Mouse (Mus musculus) liver, embryonic 13.5 days (tissue): Measurements from ENCODE around the gene Atp1a3. TPM values are rescaled to one million over a fixed set of nuclear protein-coding genes. Genes with fewer than 3 reads are reported as not detected.
A peak's percentile ranks its signal among the peaks of the same experiment; 100 is the strongest.

ENCODE experiments used
- ATAC-seq: fragments of 200-750 bp; cut with Nextera tagmentation; 2 replicates; pipeline ENCODE4 v1.8.0; 2017; ENCODE audit warnings: low read depth, mild to moderate bottlenecking, moderate number of reproducible peaks, moderate library complexity
- DNase-seq: peaks from one replicate; pipeline ENCODE4 v3.0.0; 2022
- H3K27ac ChIP-seq: fragments of 300-500 bp; sonication (generic); 2 replicates; pipeline ENCODE4 v1.5.1; 2015; ENCODE audit warnings: moderate library complexity, mild to moderate bottlenecking, inconsistent platforms
- H3K27me3 ChIP-seq: fragments of 300-500 bp; sonication (generic); 2 replicates; pipeline ENCODE4 v1.6.1; 2015; ENCODE audit warnings: mild to moderate bottlenecking, inconsistent platforms
- H3K36me3 ChIP-seq: fragments of 300-500 bp; sonication (generic); 2 replicates; pipeline ENCODE4 v1.6.1; 2015; ENCODE audit warnings: mild to moderate bottlenecking, inconsistent platforms
- H3K4me1 ChIP-seq: fragments of 300-500 bp; sonication (generic); replicated peaks from 2 replicates; pipeline ENCODE4 v1.6.1; 2015; ENCODE audit warnings: inconsistent platforms
- H3K4me2 ChIP-seq: fragments of 300-500 bp; sonication (generic); 2 replicates; pipeline ENCODE4 v1.6.1; 2015; ENCODE audit warnings: inconsistent platforms, mild to moderate bottlenecking, moderate library complexity
- H3K4me3 ChIP-seq: fragments of 300-500 bp; sonication (generic); replicated peaks from 2 replicates; pipeline ENCODE4 v1.5.1; 2015; ENCODE audit warnings: mild to moderate bottlenecking, inconsistent platforms
- H3K9ac ChIP-seq: fragments of 300-500 bp; sonication (generic); 2 replicates; pipeline ENCODE4 v1.6.1; 2015; ENCODE audit warnings: mild to moderate bottlenecking, inconsistent platforms
- H3K9me3 ChIP-seq: fragments of 300-500 bp; sonication (generic); replicated peaks from 2 replicates; pipeline ENCODE4 v1.6.1; 2016; ENCODE audit warnings: inconsistent platforms
- WGBS: fragments of 180-500 bp; shearing (Covaris S2); methylation state at CpG from one replicate; pipeline ENCODE4 v1.1.7; 2015; ENCODE audit not compliant: insufficient replicate concordance; 5-methylcytosine and 5-hydroxymethylcytosine counted together
- polyA plus RNA-seq: library from polyadenylated mRNA; unstranded; fragments of >200 nt; fragmentation: Nextera tagmentation; extraction: Ambion mirVana; gene quantifications from 2 replicates; pipeline ENCODE4 v1.2.1, GENCODE M21; 2015

Gene Atp1a3
- polyA plus RNA-seq, 1 experiment from 2014 or later = 0.82 TPM

- 54% methylated on average over 10 of the region's 10 CpGs for WGBS
- H3K4me1 ChIP-seq = no peaks in the 10 kb centered on the region; the same call in 1 of the 2 replicates
- no peak overlapping the region for H3K27ac ChIP-seq
- H3K4me3 ChIP-seq = no peak overlapping the region
- H3K4me2 ChIP-seq = no peak overlapping the region
- DNase-seq (no peak), ATAC-seq (no peak)
- H3K9ac ChIP-seq = no peak overlapping the region
- no peaks in the 10 kb centered on the region for H3K27me3 ChIP-seq
- H3K36me3 ChIP-seq = peaks cover 6% of the 10 kb centered on the region; the same call in 1 of the 2 replicates
- H3K9me3 ChIP-seq = no peaks in the 10 kb centered on the region
These were observed 20.2 kb upstream of the Atp1a3 start for GRCm38 (mm10) chr7:25025855-25026439.

DNA sequence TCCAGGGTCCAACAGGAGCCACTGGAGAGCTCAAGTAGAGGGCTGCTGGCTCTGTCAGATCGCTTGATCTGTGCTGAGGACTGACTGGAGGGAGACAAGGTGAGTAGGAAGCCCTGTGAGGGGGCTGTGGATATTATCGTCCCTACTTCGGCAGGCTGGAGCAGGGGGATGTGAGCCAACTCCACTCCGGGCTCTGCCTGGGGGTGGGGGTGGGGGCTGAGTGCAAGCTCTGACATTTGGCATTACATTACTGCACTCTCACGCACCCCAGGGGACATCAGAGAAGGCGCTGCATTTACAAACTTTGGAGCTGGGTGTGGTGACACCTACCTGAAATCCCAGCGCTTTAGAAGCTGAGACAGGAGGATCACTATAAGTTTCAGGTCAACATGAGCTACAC is 5.8 kb upstream of the Atp1a3 start:
- Histone ChIP-seq H3K9me3 (no peaks in the 10 kb centered on the region), H3K4me3 (no peak overlapping the region), H3K9ac (no peak overlapping the region), H3K4me1 (peaks cover 11% of the 10 kb centered on the region; the same call in 1 of the 2 replicates), H3K27me3 (peaks cover 56% of the 10 kb centered on the region), H3K27ac (no peak overlapping the region), H3K4me2 (no peak overlapping the region), H3K36me3 (0 out of 2 replicates have a peak, but pooled peaks cover 2% of the 10 kb centered on the region)
- DNase-seq = no peak
- 56% methylated on average over 7 of the region's 7 CpGs for WGBS
- no peak for ATAC-seq

- no peak for DNase-seq
These were observed 4.5 kb upstream of the Atp1a3 start for GRCm38 (mm10) chr7:25010090-25010913.

GRCm38 (mm10) chr7:25009099-25009700 is 3.4 kb upstream of the Atp1a3 start:
- Histone ChIP-seq H3K36me3 (no peaks in the 10 kb centered on the region), H3K27ac (no peak overlapping the region), H3K9ac (no peak overlapping the region), H3K27me3 (peaks cover 80% of the 10 kb centered on the region), H3K4me2 (no peak overlapping the region), H3K4me1 (peaks cover 14% of the 10 kb centered on the region; the same call in 1 of the 2 replicates), H3K4me3 (no peak overlapping the region), H3K9me3 (no peaks in the 10 kb centered on the region)
- WGBS = 11% methylated on average over 20 of the region's 20 CpGs
- DNase-seq = no peak
- no peak for ATAC-seq

More at GRCm38 (mm10) chr7:25010090-25010913, 4.5 kb upstream of the Atp1a3 start:
- no peak for ATAC-seq
- H3K4me2 ChIP-seq = peak overlapping the region; percentile 61
- H3K4me1 ChIP-seq = peaks cover 14% of the 10 kb centered on the region; the same call in 1 of the 2 replicates
- peaks cover 69% of the 10 kb centered on the region for H3K27me3 ChIP-seq
- no peaks in the 10 kb centered on the region for H3K9me3 ChIP-seq
- no peak overlapping the region for H3K27ac ChIP-seq
- no peak overlapping the region for H3K9ac ChIP-seq
- H3K36me3 ChIP-seq = 0 out of 2 replicates have a peak, but pooled peaks cover 2% of the 10 kb centered on the region
- WGBS = 2% methylated on average over 90 of the region's 97 CpGs
- peak overlapping the region; percentile 41 for H3K4me3 ChIP-seq

DNA sequence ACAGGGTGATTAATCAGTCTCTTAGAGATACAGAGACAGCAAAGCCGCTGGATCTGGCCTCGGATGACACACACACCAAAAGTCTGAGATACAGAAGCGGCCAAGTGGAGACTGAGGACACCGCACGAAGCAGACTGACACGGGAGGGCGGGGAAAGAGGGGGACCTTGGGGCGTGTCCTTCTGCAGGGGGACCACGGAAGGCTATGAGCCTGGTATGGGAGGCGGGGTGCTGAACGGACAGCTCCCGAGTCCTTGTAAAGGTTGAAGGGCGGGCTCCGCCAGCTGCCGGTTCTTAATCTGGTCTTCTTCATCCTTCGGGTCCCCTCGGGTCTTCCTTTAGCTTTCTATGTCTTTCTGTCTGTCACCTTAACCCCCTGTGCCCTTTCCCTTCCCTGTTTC is 2.9 kb upstream of the Atp1a3 start:
- Histone ChIP-seq H3K9me3 (no peaks in the 10 kb centered on the region), H3K36me3 (no peaks in the 10 kb centered on the region), H3K27ac (no peak overlapping the region), H3K27me3 (peaks cover 85% of the 10 kb centered on the region), H3K9ac (no peak overlapping the region), H3K4me1 (peaks cover 14% of the 10 kb centered on the region; the same call in 1 of the 2 replicates), H3K4me3 (no peak overlapping the region), H3K4me2 (no peak overlapping the region)
- WGBS = under 1% methylated on average over 17 of the region's 17 CpGs
- ATAC-seq (no peak), DNase-seq (peak; percentile 43)

- no peaks in the 10 kb centered on the region for H3K36me3 ChIP-seq
- peaks cover 93% of the 10 kb centered on the region for H3K27me3 ChIP-seq
- no peaks in the 10 kb centered on the region for H3K9me3 ChIP-seq
- H3K9ac ChIP-seq = no peak overlapping the region
- DNase-seq (no peak), ATAC-seq (no peak)
- H3K4me2 ChIP-seq = no peak overlapping the region
- no peak overlapping the region for H3K4me3 ChIP-seq
- peaks cover 14% of the 10 kb centered on the region; the same call in 1 of the 2 replicates for H3K4me1 ChIP-seq
- no peak overlapping the region for H3K27ac ChIP-seq
- 29% methylated on average over 8 of the region's 8 CpGs for WGBS
These were observed 2.0 kb upstream of the Atp1a3 start for GRCm38 (mm10) chr7:25007609-25008374.

DNA sequence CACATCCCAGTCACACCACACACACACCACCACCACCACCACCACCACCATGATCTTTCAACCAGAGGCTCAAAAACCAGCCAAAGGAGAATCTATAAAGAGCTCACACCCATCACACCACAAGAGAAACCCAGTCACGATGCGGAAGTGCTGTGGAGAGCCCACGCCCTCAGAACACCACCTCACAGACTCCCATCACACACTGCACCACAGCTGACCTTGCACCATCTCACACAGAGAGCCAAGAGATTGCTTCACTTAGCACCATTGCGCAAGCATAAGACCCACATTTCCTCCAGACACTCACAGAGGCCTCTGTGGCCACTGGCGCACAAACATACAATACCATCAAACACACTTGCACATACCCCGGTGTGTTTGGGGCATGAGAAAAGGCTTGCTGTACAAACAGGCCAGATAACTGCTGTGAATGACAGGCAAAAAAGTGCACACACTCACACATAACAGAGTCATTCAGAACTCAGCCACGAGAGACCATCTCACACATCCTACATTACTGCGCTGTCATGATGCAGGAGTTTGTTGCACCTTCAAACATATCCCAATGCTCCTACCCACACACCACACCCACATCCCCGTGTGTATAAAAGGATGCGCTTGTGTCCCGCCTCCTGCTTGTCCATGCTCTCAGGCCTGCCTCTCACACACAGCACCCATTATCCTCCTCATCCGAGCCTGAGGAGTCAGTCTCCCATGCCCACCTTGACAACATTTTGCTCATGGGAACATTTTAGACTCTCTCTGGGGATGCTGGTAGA is 1.0 kb upstream of the Atp1a3 start:
- H3K36me3 ChIP-seq = no peaks in the 10 kb centered on the region
- H3K4me1 ChIP-seq = peaks cover 14% of the 10 kb centered on the region; the same call in 1 of the 2 replicates
- H3K4me2 ChIP-seq = no peak overlapping the region
- no peak for DNase-seq
- no peak overlapping the region for H3K9ac ChIP-seq
- peaks cover 89% of the 10 kb centered on the region for H3K27me3 ChIP-seq
- no peak overlapping the region for H3K4me3 ChIP-seq
- ATAC-seq = no peak
- no peaks in the 10 kb centered on the region for H3K9me3 ChIP-seq
- WGBS = 51% methylated on average over 12 of the region's 12 CpGs
- no peak overlapping the region for H3K27ac ChIP-seq

- DNase-seq (no peak), ATAC-seq (no peak)
- H3K36me3 ChIP-seq = no peaks in the 10 kb centered on the region
- no peak overlapping the region for H3K4me3 ChIP-seq
- H3K4me1 ChIP-seq = peaks cover 14% of the 10 kb centered on the region; the same call in 1 of the 2 replicates
- peaks cover 83% of the 10 kb centered on the region for H3K27me3 ChIP-seq
- no peak overlapping the region for H3K9ac ChIP-seq
- no peak overlapping the region for H3K27ac ChIP-seq
- WGBS = 50% methylated on average over 3 of the region's 3 CpGs
- H3K9me3 ChIP-seq = no peaks in the 10 kb centered on the region
- H3K4me2 ChIP-seq = peak overlapping the region; percentile 45; the same call in 1 of the 2 replicates
These were observed 413 bp upstream of the Atp1a3 start for GRCm38 (mm10) chr7:25006171-25006570.

- WGBS = 32% methylated on average over 9 of the region's 9 CpGs
- Histone ChIP-seq H3K4me1 (0 out of 2 replicates have a peak, but pooled peaks cover 6% of the 10 kb centered on the region), H3K27me3 (peaks cover 70% of the 10 kb centered on the region), H3K27ac (no peak overlapping the region), H3K9me3 (no peaks in the 10 kb centered on the region), H3K4me2 (no peak overlapping the region), H3K36me3 (no peaks in the 10 kb centered on the region), H3K9ac (no peak overlapping the region), H3K4me3 (no peak overlapping the region)
- DNase-seq (no peak), ATAC-seq (no peak)
These were observed 952 bp downstream of the Atp1a3 start for GRCm38 (mm10) chr7:25004806-25005205.

- WGBS = 64% methylated on average over 8 of the region's 8 CpGs
- no peaks in the 10 kb centered on the region for H3K9me3 ChIP-seq
These were observed 1.9 kb downstream of the Atp1a3 start for GRCm38 (mm10) chr7:25003820-25004388.

More at GRCm38 (mm10) chr7:25003820-25004388, 1.9 kb downstream of the Atp1a3 start:
- H3K27ac ChIP-seq = no peak overlapping the region
- H3K4me2 ChIP-seq = no peak overlapping the region
- no peaks in the 10 kb centered on the region for H3K36me3 ChIP-seq
- ATAC-seq = no peak
- no peak overlapping the region for H3K9ac ChIP-seq
- no peak overlapping the region for H3K4me3 ChIP-seq
- 0 out of 2 replicates have a peak, but pooled peaks cover 4% of the 10 kb centered on the region for H3K4me1 ChIP-seq
- H3K27me3 ChIP-seq = peaks cover 61% of the 10 kb centered on the region
- no peak for DNase-seq
